Mouse (Mus musculus) thymus, postnatal 0 days (tissue): Measurements from ENCODE around the gene Ercc6l. TPM values are rescaled to one million over a fixed set of nuclear protein-coding genes. Genes with fewer than 3 reads are reported as not detected.

ENCODE experiments used
- DNase-seq: peaks from one replicate; pipeline ENCODE4 v3.0.0-alpha.2; 2015; ENCODE audit warnings: low spot score
- polyA plus RNA-seq: library from polyadenylated mRNA; unstranded; fragments of >200 nt; fragmentation: Nextera tagmentation; extraction: Ambion mirVana; gene quantifications from 2 replicates; pipeline ENCODE4 v1.2.1, GENCODE M21; 2015

Gene Ercc6l
- 10.4 and 11.3 TPM in 2 replicates for polyA plus RNA-seq

DNA sequence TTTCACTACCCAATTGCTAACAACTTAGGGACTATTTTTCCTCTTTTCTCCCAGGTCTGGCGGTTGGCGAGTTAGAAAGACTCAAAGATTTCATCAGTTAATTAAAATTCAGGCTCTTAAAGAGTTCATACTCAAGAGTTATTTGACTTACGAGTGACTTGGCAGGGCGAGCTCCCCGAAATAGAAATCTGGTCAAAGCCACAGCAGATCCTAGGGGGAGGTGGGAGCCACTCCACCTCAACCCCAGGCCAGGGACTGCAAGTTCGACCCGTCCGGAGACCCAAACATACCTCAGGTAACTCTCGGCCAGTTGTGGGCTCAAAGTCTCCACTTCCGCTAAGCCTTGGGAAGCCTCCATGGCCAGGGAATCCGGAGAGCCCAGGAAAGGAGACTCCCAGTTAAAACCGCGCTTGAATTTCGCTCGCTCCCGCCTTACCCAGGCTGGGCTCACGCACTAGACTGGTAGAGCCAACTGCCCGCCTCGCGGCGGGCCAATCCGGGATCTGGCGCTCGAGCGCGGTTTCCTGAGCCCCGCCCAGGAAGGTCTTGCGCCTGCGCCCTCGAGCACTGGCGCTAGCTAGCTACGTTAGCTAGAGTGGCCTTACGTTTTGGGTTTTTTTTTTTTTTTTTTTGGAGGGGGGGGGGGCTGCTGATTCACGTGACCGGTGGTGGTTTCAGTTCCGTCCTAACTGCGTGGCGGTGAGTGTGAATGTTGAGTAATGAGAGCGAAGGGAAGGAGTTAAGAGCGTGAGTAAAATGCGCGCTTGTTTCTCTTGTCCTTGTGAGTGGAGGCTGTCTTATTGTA, at the start of gene Ercc6l:
Gene Ercc6l (minus strand): TSS at position 474 of the 805 bp plus-strand sequence.
- peak; percentile 93 for DNase-seq

DNA sequence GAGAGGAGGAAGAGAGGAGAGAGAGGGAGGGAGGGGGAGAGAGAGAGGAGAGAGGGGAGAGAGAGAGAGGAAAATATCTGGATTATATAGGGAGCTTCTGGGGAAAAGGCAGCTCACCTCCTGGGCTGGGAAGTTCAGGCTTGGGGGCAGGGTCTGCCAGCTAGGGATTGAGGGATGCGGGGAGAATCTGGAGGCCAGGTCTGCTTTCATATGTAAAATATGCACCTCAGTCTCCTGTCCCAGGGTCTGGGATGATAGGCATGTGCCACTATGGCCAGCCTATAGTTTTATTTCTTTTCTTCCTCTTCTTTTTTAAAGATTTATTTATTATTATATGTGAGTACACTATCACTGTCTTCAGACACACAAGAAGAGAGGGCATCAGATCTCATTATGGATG, 33.9 kb upstream of the Ercc6l start:
- no peak for DNase-seq

DNA sequence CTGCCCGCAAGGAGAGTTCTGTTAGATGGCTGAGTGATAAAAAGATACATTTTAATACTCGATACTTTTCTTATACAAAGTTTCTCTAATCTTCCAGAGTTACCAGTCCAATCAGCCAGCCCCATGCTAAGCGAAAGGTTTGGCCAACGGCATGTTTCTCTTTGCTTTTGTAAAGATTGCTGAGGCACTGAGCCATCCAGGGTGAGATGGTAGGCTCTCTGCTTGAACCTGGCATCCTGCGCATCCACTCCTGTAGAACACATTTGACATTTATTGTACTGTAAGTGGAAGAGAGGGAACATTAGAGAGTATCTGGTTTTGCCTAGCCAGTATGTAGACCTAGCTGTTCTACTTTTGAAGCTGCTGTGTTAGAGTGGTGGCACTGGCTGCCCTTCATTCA, 32.7 kb upstream of the Ercc6l start:
- no peak for DNase-seq

DNA sequence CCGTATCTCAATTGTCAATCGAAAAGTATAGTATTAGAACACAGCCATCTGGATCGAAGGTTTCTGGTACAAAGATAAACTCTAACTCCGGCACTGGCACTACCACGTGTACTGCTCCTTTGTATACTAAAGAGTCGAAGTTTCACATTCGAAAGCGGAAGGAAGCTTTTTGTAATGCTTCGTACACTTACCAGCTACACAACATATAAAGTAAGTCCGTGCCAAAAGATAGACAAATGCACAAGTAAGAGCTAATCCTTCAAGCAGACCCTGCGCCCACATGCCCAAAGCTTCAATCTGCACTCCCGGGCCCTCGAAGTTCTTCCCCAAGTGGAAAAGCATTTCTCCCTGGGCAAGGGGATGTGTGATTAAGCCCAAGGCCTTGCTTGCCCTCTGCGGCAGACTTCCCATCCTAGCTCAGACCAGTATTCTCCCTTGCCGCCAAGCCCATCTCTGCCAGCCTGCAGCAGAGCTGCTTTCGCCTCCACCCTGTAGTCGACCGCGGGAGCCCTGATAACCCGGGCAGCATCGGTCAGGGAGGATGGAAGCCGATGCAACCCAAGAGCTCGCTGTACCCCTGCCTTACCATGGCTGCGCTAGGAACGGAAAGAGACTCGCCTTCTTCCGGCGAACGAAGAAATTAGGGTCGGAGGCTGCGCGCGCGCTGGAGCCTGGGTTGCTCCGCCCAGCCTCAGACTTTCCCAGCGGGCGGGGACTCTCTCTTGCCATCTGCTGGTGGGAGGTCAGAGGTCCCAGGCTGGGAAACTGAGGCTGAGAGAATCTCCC, 32.0 kb upstream of the Ercc6l start, which contains the start of gene Rps4x:
Gene Rps4x (minus strand): TSS at position 683 of the 786 bp plus-strand sequence.
- DNase-seq, result peak; percentile 83

DNA sequence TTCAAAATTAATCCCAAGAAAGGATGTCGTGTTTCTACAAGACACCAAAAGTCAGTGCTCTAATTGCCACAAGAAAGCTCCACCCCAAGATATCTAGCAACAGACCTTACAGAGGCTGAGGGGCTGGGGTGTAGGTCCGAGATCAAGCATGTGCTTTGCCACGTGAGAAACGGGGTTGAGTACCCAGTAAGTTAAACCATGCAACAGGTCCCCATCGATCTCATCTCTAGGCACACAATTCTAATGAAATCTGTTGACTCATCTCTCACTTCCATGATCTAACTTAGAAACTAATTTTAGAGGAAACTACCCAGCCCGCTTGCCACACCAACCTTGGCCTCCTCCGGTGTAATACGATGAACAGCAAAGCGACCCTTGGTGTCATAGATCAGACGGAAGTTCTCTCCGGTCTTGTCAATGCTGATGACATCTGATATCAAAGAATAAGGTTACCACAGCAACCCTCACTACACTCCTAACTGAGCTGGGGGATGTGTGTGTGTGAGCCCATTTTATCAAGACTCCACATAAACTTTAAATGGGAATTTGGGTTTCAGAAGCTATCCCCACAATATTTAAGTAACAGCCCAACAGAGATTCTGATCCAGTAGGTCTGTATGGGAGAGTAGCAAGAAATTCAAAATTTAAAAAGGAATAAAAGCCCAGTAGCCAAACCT, 30.3 kb upstream of the Ercc6l start:
- no peak for DNase-seq

DNA sequence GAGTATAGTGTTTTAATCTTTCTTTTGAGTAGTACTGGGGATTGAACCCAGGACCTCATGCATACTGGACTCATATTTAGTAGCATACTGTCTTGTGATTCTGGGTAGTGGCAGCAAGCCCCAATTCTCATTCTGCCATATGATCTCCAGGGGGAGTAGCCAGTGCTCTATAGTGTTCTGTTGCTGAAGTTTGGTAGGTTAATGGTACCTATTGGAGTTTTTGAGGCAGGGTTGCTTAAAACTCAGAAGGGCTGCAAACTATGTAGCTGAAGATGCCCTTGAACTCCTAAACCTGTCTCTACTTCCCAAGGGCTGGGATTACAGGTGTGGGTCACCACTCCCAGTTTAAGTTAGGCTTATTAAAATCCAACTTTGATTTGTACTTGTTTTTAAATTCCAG, 25.7 kb upstream of the Ercc6l start:
- no peak for DNase-seq

DNA sequence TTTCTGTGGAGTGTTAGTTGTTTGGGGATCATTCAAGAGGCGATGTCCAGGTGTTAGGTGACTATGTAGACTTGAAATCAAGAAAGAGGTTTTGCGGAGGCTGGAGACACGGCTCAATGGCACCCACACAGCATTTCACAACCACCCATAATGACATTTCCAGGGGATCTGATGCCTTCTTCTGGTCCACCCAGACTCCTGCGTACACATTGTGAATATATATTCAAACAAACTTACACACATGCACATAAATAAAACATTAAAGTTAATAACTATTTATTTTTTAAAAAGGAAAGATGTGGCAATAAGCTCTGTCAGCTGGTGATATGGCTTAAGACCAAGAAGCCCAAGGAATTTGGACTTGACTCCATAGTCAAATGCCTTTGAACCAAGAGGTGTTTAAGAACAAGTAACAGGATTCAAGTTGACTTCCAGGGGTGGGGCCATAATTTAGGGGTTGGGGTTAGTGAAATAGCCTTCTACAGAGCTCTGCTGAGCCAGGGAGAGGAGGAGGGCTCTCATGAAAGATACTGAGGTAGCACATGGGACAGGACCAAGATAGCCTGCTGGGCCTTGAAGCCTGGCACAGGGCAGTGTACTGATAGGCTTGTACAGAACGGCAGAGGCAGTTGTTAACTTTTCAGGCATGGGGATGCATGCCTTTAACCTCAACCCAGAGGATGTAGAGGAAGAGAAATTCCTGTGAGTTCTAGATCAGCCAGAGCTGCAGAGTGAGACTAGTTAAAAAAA, 18.8 kb upstream of the Ercc6l start:
- no peak for DNase-seq

DNA sequence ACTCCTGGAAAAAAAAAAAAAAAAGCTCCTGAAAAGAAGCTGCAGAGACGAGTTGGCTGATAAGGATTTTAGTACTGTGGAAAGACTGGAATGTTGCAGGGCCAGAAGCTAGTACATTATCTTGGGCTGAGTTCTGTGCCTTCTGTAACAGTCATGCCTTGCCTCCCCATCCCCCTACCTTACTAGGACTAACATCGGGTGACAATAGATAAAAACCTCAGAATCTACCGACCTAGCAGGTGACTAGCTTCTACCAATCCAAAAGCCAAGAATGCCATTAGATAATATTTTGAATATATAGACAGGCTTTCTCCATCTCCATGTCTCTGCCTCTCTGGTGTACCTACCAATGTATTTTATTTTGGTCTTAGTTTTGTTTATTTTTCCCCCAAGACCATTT, 14.0 kb upstream of the Ercc6l start:
- DNase-seq, result no peak

DNA sequence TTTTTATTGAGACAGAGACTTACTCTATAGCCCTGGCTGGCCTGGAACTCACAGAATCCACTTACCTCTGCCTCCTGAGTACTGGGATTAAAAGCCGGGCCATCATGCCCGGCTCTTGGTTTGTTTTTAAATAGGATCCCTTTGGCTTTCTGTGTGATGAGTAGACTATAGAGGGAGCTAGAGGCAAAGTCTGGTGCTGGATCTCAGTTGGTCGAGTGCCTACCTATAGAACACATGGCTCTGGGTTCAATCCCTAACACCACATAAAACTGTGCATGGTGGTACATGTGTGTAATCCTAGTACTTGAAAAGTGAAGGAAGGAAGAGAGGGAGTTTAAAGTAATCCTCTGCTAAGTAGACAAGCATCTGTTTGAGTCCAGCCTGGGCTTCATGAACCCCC, 13.2 kb upstream of the Ercc6l start:
- DNase-seq, result no peak

DNA sequence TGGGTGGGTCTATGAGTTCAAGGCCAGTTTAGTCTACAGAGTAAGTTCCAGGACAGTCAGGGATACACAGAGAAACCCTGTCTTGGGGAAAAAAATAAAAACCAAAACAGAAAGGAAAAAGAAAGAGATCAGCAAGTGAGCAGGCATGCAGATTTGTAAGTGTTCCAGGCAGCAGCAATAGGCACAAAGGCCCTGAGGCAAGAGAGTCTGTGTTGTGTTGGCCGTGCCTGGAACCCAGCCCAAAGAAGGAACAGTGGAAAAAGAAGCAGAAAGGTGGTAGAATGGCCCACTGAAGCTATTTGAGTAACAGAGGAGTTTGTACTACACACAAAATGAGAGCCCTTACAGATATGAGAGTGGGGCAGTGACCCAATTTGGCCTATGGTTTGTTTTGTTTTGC, 12.8 kb upstream of the Ercc6l start:
- no peak for DNase-seq

DNA sequence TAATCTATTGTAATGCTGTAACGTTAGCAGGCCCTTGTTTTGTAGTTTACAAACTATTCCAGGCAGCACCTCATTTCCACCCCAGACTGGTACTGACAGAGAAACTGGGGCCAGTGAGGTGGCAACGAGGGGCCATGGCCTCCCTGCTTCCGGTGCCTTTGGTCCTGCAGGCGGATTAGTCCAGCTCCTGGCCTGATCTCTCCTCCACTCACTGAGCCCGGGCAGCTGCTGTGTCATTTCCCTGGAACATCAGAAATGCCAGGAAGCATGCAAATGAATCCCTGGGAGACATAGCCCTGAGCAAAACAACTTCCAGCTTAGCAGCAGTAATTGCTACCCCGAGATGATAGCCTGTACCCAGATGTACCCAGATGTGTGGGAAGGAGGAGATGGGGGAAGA, 10.1 kb upstream of the Ercc6l start:
- no peak for DNase-seq

DNA sequence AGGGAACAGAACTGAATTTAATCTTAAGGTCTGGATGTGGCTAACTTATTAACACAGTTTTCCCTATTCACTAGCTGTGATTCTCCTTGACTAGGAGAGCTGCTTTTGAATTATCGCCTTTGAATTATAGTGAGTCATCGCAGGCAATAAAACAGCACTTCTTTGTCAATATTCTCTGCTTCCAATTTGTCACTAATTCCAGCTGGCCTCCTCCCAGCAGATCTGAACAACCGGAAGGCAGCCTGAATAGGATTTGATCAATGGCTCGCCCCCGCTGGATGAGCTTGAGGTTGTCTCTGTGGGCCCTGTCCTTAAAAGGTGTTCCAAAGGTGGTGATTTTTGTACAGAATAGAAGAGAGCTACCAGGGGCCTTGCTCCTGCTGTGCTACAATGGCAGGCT, 9.6 kb upstream of the Ercc6l start:
- DNase-seq, result no peak

DNA sequence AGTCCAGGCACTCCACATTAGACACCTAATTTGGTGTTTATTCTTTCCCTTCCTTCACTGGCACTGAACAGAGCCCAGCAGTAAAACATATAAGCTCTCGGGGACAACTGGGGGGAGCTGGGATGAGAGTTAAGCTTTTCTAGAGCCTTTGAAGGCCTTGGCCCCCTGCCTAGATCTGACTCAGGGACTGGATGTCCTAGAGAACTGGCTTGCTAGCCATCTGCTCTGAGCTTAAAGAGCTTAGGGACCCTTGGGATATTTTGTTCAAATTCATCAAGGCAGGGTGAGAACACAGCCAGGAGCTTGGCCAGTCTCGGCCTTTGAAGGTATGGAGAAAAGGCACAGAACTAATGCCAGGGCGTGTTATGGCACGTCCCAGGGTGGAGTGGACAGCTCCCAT, 6.6 kb upstream of the Ercc6l start:
- DNase-seq, result no peak

DNA sequence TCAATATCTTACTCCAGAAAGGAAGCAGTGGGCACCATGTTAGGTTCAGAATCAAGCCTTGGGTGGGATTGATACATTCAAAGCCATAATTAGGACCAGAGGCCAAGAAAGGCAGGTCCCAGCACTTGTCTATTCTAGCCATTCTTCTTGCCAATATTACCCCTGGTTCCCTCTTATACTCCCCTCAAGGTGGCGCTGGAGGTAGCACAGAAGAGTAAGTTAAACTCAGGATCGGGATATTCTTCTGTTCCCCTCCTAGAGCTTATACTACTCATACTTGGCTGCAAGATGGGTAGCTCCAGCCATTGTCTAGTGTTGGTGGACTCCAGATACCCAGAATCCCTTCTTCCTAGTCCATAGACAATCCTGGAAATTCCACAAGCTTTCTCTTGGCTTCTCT, 6.2 kb upstream of the Ercc6l start:
- no peak for DNase-seq

DNA sequence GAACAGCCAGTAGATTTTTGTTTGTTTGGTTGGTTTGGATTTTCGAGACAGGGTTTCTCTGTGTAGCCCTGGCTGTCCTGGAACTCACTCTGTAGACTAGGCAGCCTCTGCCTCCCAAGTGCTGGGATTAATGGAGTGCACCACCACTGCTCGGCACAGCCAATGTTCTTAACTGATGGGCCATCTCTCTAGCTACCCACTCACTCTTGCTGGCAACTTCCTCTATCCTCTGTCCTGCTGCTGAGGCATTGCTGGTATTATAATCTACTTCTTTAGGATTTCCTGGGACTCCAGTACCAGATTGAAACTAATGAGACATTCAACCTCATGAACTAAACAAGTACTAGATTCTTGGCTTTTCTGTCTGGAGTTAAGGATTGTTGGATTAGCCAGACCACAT, 3.6 kb upstream of the Ercc6l start:
- no peak for DNase-seq

DNA sequence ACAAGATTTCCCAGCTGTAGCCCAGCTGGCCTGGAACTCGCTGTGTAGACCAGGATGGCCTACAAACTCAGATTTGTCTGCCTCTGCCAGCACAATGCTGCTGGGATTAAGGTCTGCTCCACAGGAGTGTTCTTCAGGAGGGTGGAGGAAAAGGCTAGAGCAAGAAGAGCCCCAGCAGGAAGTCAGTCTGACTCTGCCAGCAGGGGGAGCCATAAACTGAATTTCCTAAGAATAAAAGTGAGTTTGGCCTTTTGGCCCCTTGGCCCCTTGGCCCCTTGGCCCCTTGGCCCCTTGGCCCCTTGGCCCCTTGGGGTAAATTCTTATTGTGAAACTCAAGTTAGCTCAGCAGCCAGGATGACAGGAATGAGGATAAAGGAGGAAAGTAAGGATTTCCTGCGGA, 2.9 kb upstream of the Ercc6l start:
- DNase-seq, result peak; percentile 37

DNA sequence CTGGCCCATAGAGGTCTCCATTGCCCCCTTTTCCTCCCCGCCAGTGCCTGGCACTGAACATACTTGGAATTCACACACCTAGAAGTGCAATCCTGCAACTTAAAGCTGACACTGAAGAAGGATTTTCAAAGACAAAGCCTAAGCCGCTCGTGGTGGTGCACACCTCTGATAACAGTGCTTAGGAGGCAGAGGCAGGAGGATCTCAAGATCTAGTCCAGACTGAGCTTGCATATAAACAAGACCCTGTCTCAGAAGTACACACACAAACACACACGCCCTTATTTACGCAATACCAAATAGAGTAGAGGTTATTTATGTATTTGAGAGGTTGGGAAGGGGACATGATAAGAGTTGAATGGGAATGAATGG, 516 bp upstream of the Ercc6l start:
- no peak for DNase-seq

DNA sequence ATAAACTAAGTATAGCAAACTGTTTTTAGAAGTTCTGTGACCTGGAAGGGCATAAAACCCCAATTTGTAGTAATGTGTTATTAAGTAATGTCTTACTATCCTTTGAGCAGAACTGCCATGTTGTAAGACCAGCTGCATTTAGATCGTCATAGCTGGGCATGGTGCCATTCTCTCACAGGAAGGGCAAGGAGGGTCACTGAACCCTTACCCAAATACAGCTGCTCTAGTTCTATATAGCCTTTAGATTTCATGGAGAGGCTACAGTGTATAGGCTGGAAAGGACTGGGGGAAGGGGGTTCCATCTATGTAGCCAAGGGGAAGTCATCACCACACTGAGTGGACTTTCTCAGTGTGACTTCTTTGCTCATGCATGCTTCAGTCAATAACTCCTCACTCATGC, 15.7 kb downstream of the Ercc6l start:
- DNase-seq, result no peak

DNA sequence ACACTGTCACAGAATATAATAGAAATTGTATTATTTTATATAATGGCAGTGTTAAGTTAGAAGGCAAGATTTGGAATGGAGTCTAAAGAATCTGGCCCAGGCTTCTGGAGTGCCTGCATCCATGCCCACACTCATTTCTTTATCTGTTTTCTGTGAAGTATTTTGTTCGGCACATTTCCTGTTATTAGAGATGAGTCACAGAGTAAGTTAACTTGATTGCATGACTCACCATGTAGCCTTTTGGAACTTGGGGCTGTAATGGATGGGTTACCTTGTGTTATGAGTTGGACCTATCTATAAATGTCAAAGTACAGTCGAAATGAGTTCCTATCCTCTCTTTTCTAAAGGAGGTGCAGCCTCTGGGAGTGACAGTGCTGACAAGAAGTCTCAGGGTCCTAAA, 35.6 kb downstream of the Ercc6l start:
- no peak for DNase-seq

DNA sequence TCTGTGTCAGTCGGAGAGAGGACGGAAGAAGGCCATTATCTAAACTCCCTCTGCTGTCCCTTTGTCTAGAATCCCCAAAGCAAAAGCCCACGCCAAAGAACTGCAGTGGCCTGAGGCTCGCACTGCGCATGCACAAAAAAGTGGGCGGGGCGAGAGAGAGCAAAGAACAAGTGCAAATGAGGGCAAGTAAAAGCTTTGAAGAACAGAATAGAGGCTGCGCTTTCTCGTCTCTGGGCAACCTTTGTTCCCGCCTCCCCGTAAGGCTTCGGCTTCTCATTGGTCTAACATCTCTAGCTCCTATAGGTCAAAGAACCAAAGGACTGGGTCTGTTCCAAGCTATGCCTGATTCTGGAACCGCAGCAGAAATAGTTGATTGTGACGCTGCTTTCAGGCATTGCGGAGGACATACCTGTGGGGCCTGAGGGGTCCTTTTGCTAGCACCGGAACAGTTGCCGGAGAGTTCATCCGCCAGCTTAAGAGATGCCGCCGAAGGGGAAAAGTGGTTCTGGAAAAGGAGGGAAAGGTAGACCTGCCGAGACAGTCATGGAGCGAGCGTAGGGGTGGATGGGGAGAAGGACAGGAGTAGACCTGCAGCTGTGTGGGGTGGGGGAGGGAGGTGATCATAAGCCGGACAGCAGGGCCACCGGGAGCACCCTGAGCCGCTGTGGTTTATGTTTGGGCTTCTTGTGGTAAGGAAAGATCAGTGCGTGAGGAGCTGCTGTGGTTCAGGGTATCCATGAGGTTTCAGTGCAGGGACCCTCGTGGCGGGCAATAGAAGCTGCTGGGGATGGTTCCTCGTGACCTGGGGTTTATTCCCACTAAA, 37.6 kb downstream of the Ercc6l start, which contains the start of gene Pin4:
Gene Pin4 (plus strand): TSS at position 406 of the 823 bp plus-strand sequence.
- DNase-seq, result peak; percentile 95
